Mouse (Mus musculus): ENCODE measurements at regions not wholly inside any gene's neighbourhood (a gene's known extent, or its start where the extent isn't known, plus 50 kb on each side); places are given as distances from the start of the nearest gene placed in this dataset.

DNA sequence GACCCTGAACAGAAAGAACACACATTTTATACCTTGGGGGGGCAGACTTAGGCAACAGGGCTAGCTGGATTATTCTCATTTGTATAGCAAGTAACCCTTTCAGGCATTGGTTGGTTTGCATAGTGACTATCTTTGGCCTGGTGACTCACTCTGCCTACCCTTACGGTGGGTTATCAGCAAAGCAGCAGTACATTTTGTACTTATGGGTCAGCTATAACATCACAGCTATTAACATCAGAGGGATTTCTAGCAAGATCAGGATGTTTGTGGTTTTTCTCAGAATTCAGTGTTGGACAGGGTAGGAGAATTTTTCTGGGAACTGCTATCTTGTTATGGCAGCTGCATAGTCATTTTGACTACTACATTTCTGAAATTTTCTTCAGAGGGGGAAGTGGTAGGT, 84.7 kb downstream of the Serpinb9g start:
- Histone ChIP-seq H3K4me1 (ENCODE audit: control insufficient read depth, insufficient read depth, low read length) (no peaks in the 10 kb centered on the region), H3K79me2 (ENCODE audit: control insufficient read depth, insufficient read depth, low read length) (no peaks in the 10 kb centered on the region), H3K27ac (replicated peaks; ENCODE audit: insufficient read depth, low read depth, low read length) (no peak overlapping the region), H3K36me3 (ENCODE audit: control insufficient read depth, insufficient read depth, low read length) (no peaks in the 10 kb centered on the region), H3K9ac (ENCODE audit: low read depth, low read length) (no peak overlapping the region), H3K4me3 (ENCODE audit: insufficient read depth, low read depth, low read length) (no peak overlapping the region), H3K27me3 (ENCODE audit: control insufficient read depth, insufficient read depth, low read length) (no peaks in the 10 kb centered on the region)
- no peak for DNase-seq (ENCODE audit: extremely low read depth, low read depth, low spot score)
- WGBS, result 88% methylated on average over 1 of the region's 1 CpGs
- no peak for TF ChIP-seq POLR2A (IDR thresholded peaks at IDR 0.05; ENCODE audit: extremely low read depth, insufficient read depth, low read length)
- no peak for TF ChIP-seq CTCF (IDR thresholded peaks at IDR 0.05; ENCODE audit: low read depth, low read length)

DNA sequence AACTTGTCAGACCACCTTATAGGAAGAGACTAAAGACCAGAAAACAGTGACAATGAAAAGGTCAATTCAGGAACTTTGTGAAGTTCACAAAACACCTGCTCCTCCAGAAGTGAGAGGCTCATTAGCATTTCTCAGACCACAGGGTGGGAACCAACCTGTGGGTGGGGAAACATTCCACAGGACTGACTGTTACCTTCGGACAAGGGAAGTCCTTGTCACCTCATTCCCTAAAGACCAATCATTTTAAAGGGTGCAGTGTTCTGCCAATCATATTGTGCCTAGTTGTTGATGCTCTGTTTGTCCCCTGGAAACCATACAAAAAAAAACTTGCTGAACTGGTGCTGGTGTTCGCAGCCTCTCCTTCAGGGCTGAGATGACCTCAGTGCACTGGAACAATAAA, 86.2 kb downstream of the Serpinb9g start:
- no peak overlapping the region for H3K4me3 ChIP-seq (ENCODE audit: insufficient read depth, low read depth, low read length)
- no peak for DNase-seq (ENCODE audit: extremely low read depth, low read depth, low spot score)
- no peaks in the 10 kb centered on the region for H3K27me3 ChIP-seq (ENCODE audit: control insufficient read depth, insufficient read depth, low read length)
- H3K9ac ChIP-seq (ENCODE audit: low read depth, low read length), result no peak overlapping the region
- H3K79me2 ChIP-seq (ENCODE audit: control insufficient read depth, insufficient read depth, low read length), result no peaks in the 10 kb centered on the region
- 82% methylated on average over 2 of the region's 2 CpGs for WGBS
- H3K36me3 ChIP-seq (ENCODE audit: control insufficient read depth, insufficient read depth, low read length), result no peaks in the 10 kb centered on the region
- H3K27ac ChIP-seq (replicated peaks; ENCODE audit: insufficient read depth, low read depth, low read length), result no peak overlapping the region
- TF ChIP-seq POLR2A (IDR thresholded peaks at IDR 0.05; ENCODE audit: extremely low read depth, insufficient read depth, low read length), result no peak
- no peak for TF ChIP-seq CTCF (IDR thresholded peaks at IDR 0.05; ENCODE audit: low read depth, low read length)
- H3K4me1 ChIP-seq (ENCODE audit: control insufficient read depth, insufficient read depth, low read length), result no peaks in the 10 kb centered on the region

DNA sequence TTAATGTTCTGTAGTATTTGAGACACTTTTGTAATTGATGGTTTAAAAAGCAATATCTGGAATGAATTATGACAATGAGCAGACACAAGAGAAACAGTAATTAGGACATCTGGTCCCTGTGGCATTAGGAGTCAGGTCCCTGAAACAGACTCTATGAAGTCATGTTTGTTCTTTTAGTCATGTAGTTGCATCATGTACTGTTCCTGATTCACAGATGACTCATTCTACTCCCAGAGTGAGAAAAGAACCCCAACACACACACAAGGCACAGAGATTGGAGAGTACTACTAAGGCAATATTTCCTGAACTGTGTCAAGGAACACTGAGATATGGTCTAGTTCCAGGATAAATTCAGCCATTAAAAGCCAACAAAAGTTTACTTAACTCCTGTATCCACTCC, 75.1 kb upstream of the Serpinb6d start:
- Histone ChIP-seq H3K9ac (ENCODE audit: low read depth, low read length) (no peak overlapping the region), H3K4me3 (ENCODE audit: insufficient read depth, low read depth, low read length) (no peak overlapping the region), H3K27me3 (ENCODE audit: control insufficient read depth, insufficient read depth, low read length) (no peaks in the 10 kb centered on the region), H3K4me1 (ENCODE audit: control insufficient read depth, insufficient read depth, low read length) (no peaks in the 10 kb centered on the region), H3K79me2 (ENCODE audit: control insufficient read depth, insufficient read depth, low read length) (no peaks in the 10 kb centered on the region), H3K27ac (replicated peaks; ENCODE audit: insufficient read depth, low read depth, low read length) (no peak overlapping the region), H3K36me3 (ENCODE audit: control insufficient read depth, insufficient read depth, low read length) (no peaks in the 10 kb centered on the region)
- TF ChIP-seq CTCF (IDR thresholded peaks at IDR 0.05; ENCODE audit: low read depth, low read length), result no peak
- no peak for TF ChIP-seq POLR2A (IDR thresholded peaks at IDR 0.05; ENCODE audit: extremely low read depth, insufficient read depth, low read length)
- no peak for DNase-seq (ENCODE audit: extremely low read depth, low read depth, low spot score)

Data from liver, adult 2 months (tissue).